Mouse (Mus musculus) thymus, postnatal 36 days (tissue): ENCODE measurements around the gene Egfl8.
A peak's percentile ranks its signal among the peaks of the same experiment; 100 is the strongest.

Experiments
- DNase-seq, 2 experiments: peaks; one replicate each; pipeline ENCODE4 v3.0.0; 2022; ENCODE audit warnings: mixed read lengths in 2 of 2

Gene Egfl8

DNA sequence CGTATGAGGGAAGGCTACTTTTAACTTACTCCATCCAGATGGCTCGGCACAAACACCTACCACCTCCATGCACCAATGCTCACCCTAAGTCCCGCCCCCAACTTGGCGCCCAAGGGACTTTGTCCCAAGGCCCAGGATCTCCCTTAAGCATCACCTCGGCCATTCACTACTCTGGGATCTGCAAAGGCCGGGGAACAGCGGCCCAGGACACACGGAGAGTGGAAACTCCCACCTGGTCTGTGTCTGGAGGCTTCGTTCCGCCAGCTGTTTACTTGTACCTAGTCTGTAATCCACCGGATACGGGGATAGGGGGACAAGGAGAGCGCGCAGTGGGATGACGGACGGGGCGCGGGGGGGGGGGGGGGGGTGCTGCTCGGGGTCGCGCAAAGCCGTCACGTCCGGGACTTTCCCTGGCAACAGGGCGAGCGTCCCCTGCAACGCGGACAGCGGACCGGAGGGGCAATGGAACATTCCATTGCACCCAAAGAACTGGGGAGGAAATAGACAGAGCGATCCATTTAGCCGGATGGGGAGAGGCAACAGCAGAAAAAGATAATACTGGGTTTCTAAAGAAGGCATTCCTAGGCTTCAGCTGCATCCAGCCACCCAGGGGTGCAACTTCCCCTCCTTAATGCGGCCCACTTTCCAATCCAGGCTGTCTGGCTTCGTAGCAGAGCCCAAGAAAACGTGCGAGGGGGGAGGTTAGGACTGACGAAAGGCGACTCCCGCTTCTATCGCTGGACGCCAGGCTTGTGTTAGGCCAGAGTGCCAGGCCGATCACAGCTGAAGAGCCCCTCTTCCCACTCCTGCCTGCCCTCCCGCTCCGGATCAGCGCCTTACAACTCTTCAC lies 11.5 kb upstream of the Egfl8 start:
- DNase-seq, result peak; percentile 76 to 86

DNA sequence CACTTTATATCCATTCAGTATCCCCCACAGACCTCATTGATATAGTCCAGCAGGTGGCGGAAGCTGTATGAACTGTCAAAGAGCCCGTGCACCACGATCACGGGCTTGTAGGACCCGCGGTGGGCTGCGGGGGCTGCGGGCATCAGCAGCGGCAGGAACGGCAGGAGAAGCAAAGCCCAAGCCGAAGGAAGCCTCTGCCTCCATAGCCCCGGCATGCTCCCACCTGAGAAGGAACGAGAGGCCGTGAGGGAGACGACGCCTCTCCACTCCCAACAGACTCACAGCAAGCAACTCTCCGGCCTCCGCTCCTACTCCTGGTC lies 11.0 kb upstream of the Egfl8 start:
- DNase-seq, result peak; percentile 61 to 69

DNA sequence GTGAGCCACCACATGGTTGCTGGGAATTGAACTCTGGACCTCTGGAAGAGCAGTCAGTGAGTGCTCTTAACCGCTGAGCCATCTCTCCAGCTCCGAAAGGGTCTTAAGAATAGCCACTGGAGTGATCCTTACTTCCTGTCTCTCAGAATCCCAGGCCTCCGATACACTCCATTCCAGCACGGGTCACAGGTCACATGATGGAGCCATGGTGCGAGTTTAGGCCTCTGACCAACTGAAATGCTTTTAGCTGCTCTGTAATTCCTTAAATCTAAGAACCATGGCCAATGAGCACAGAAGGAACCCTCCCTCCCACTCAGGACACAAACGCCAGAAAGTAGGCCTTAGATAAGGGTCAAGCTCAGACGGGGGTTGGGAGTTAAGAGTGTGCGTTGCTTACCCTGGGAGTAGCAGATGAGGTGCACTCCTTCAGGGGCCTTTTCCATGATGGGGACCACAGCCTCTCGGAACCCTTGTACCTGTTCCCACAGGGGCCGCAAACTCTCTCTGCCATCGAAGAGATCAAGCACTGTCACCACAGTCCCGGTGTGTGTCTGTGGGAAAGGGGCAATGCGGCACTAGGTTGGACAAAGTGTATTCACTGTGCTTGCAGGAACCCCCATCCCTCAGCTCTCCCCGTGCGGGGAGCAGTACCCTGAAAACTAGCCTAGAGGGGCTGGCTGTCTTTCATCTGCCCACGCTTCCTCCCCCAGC lies 10.4 kb upstream of the Egfl8 start:
- DNase-seq, result no peak

DNA sequence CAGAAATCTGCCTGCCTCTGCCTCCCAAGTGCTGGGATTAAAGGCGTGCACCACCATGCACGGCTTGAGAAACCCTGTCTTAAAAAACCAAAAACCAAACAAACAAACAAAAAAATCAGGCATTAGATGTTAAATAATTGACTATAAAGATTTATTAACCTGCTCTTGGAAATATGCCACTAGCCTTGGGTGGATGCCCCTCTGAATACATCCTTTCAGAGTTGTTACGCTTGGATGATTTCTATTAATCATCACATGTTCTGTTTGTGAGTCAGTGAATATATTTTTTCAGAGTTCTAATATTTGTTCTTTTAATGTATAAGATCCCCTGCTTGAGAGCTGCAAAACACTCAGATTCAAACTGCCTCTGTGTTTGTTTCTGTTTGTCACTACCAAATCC lies 9.2 kb upstream of the Egfl8 start:
- no peak for DNase-seq

DNA sequence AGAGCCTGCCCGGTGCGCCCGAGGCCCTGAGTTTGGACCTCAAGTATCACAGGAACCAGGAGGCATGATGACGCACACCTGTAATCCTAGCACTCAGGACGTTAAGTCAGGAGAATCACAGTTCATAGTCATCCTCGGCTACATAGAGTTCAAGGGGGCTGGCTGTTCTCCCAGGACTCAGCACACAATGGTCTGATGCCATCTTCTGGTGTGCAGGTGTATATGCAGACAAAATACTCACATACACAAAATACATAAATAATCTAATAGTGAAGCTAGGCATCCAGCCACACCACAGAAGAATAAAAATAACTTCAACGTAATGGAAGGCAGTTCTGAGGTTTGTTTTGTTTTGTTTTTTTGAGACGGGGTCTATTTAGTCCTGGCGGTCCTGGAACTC lies 7.4 kb upstream of the Egfl8 start:
- DNase-seq, result no peak

DNA sequence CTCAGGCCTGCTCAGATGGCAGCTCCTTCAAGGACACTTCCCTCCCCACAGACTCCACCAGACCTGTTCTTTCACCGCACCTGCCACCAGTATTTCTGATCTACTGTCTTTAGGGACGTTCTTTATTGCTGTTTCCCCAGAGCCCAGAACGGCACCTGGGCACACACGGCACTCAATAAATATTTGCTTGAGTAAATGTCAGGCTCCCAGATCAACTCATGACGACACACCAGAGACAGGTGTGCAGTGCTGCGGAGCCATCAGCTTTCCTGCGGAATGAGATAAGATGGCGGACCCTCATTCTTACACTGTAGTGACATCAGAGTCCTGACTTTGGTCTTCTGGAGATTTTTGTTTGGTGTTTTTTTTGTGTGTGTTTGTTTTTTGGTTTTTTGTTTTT lies 5.2 kb upstream of the Egfl8 start:
- no peak for DNase-seq

DNA sequence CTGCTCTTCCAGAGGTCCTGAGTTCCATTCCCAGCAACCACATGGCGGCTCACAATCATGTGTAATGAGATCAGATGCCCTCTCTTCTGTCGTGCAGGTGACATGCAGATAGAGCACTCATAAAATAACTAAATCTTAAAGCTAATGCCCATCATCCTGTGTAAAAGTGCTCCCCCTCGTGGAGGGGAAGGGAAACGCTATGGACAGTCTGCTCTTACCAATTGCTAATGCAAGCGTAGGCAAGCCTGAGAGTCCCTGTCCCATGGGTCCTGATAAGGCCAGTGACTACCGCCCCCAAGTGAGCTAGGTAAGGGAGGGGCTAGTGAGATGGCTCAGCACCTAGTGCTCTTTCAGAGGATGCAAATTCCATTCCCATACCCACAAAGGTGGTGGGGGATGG lies 3.2 kb upstream of the Egfl8 start:
- DNase-seq, result peak; percentile 79 to 83

DNA sequence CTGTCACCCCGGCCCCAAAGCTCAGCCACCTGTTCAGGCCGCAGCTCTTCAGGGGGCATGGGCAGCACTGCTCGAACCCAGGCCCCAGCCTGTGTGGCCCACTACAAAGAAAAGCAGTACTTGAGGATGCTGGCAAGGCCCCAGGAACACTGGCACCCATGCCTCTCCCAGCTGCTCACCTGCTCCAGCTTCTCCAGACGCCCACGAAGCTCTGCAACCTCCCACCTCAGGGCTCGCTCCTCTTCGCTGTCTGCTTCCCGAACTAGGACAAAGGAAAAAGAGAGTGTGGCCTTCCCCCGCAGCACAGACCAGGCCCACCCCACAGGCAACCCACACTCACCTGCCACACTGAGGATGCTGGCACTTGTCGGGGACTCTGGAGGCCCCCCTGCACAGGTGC lies 1.9 kb downstream of the Egfl8 start:
- DNase-seq, result no peak

DNA sequence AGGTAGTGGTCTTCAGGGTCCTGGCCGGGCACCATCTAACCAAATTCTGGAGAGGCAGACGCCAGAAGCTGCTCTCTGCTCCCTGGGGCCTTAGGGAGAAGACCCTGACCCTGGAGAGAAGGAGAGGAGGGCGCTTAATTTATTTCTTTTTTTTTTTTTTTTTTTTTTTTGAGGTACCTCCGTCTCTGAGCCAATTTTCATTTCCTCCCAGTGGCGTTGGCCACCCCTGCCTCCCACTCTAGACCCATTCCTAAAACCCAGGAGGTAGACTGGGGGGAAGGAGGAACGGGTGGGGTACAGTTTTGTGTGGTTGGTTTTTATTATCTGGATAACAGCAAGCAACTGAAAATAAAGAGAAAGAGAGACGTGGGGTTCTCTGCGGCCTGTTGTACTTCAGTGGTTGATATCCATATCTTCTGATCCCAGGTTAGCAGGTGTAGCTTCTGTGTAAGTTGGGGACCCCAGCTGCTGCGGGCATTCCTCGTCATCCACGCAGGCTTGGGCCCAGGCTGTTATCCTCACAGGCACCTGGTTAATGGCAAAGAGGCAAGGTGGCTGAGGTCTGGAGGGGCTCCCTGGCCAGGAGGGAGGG lies 2.6 kb downstream of the Egfl8 start:
- DNase-seq, result no peak

DNA sequence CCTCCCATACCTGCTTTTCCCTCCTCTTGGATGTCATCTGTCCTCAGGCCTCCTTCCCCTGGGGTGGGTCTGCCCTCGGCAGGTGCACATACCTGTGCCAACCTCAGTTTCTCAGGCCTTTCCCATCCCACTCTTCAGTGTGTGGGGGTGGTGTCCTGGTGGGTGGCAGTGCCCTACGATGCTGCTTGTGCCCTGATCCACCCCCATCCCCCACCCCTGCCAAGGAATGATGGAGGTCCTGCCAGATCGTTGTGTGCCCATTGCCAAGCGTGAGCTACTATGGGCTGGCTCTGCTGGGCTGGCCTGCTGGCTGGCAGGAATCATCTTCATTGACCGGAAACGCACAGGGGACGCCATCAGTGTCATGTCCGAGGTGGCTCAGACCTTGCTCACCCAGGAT lies 4.7 kb downstream of the Egfl8 start:
- no peak for DNase-seq

DNA sequence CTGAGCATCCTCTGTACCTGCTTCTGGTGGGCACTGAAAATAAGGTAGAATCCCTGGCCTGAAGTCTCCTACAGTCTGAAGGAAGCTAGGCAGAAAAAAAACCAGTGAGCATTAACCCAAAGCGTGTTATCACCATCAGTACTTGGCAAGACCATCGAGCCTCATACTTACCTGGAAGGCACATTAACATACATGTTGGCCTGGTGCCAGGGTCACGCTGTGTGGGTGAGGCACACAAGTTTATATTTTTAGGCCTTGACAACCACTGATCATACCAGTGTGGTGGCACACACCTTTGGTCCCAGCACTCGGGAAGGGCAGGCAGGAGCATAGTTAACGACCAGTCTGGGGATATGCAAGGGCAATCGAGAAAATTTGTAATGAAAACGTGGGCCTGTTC lies 7.8 kb downstream of the Egfl8 start:
- DNase-seq, result no peak

DNA sequence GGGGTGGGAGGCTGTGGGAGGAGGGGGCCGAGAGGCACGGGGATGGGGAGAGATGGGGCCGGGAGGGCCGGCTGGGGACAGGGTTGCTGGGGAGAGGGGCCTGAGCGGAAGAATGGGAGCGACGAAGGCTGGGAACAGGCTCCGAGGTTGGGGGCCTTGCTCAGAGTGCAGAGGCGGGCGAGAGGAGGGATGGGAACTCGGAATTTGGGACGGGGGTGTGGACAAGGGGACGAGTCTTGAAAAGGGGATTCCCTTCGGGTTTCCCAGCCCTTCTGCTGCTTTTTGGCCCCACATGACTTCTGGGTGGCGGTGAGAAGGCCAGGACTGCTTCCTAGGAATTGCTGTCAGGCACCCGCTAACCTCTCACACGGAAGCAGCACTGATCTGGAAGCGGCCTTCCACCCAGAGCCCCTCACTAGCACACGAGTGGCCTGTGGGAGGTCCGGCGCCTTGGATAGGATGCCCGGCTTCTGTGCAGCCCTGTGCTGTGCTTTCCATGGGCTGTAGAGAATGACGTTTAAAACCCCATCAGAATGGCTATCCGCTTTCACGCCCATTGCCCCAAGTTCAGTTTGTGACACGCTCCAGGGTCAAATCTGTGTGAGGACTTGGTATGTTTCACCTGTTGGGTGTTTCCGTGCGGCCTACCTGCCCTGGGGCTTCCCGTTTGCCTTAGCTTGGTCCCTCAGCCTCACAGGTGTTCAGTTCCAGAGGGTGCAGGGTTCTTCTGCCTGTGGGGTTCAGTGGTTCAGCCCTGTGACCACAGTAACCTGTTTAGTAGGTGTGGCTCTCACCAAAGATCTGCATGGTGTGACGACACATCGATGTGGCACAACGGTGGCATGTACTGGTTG lies 9.4 kb downstream of the Egfl8 start:
- peak in 1 of 2 experiments; percentile 25 for DNase-seq

DNA sequence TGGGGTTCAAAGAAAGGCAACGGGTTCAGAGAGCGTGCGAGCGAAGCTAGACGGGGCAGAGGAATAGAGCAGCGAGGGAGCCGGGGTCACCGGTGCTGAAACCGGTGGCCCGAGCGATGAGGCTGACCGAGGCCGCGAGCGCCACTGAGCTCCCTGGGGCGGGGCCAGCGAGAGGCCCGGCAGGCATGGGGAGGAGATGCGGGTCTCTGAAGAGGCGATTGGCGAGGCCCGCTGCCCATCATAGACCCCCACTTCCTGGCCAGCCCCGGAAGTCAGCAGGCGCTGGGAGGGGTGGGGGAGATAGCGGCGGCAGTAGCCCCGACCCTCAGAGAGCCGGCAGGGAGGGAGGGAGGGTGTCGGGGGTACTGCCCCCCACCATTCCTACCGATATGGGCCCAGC lies 10.2 kb downstream of the Egfl8 start:
- DNase-seq, result peak; percentile 97

DNA sequence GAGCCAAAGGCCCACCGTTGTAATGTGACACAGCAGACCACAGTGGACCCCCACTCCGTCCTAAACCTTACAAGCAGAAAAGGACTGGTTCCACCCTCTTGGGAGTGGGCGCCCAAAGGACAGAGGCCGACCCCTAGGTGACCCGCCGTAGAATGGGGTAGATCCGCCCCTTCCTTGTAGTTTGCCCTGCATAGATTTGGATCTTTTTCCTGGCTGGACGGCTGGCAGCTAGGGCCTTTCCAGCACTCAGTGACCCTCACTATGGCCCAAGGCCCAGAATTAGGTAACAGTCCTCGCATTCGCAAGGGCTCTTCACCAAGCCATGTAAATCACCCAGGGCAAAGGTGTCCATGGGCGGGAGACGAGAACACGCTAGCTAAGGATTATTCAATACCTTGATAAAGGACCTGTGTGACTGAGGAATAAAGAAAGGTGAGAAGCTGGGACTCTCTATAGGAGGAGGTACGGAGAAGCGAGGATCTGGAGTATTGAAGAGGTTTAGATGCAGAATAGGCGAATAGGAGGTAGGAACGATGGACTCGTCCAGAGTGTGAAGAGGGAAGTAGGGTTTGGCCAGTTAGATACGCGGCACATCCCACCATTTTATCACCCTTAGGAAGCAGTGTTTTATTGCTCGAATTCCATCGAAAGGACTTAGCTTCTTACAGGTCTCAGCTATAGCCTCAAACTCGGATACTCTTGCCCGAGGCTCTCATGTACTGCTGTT lies 11.1 kb downstream of the Egfl8 start:
- peak in 1 of 2 experiments; percentile 5 for DNase-seq

DNA sequence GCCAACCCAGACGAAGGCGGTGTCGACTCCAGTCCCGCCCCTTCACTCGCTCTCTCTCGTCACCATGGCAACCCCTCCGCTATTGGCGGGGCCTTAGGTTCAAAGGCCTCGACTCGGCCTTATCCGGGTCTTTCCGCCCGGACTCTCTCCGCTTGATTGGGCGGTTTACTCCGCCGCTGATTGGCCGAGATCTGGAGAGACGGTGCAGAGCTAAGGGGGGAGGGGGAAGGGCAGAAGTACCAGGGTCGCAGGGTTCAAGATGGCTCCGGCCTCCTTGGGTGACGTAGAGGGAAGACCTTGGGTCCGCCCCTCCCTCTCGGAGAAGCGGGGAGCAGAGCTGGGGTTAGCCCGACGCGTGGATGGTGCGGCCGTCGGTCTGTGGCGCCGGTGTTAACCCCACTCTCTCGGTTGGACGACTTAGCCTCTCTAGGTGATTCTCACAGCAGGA lies 11.7 kb downstream of the Egfl8 start, which contains the start of gene Agpat1:
Gene Agpat1, plus strand, starts transcription at position 202 of the 448 bp plus-strand sequence.
- peak; percentile 96 to 99 for DNase-seq

DNA sequence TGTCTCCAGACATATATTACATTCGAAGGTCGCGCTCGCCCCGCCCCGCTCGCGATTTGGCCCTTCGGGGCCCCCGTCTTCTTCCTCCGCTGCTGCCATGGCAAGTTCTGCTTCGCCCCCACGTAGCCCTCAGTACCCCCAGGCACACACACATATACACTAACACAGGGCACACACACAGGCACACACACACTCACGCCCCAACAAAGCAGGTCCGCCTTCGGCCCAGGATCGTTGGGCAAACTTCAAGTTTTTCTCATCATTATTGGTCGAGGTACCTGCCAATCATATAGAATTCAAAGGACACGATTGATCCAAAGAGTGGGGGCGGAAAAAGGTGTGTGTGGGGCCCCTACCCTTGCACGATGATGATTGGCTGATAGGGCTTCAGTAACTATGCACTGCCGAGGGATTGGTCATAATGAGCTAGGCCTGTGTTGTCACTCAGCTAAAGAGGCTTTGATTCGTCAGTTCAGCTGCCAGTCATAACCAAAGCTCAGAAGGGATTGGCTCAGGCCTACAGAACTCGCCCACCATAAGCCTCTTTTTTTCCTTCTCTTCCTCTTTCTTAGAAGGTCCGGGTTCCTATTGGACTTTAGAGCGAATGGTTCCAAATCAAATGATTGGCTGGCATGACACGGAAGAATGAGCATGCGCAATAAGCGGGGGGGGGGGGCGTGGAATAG lies 12.3 kb downstream of the Egfl8 start, which contains the start of gene Rnf5:
Gene Rnf5, minus strand, starts transcription at position 316 of the 686 bp plus-strand sequence.
- peak; percentile 94 to 95 for DNase-seq

DNA sequence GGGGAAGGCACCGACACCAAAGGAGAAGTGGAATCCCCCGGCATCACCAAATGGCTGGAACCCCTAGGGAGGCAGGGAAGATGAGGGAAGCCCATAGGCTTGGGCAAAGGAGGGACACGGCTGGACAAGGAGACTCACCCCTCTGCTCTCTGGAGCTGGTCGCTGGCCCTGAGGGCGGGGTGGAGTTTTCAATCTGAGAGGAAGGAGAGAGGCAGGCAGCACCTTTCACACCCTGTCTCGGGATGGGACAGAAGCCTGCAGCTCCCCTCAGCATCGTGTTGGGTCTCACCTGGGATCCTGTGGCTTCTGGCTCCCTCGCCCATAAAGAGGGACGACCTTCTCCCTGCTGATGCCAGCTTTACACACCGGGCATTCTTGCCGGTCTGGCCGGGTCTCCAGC lies 14.0 kb downstream of the Egfl8 start:
- DNase-seq, result peak in 1 of 2 experiments; percentile 17

DNA sequence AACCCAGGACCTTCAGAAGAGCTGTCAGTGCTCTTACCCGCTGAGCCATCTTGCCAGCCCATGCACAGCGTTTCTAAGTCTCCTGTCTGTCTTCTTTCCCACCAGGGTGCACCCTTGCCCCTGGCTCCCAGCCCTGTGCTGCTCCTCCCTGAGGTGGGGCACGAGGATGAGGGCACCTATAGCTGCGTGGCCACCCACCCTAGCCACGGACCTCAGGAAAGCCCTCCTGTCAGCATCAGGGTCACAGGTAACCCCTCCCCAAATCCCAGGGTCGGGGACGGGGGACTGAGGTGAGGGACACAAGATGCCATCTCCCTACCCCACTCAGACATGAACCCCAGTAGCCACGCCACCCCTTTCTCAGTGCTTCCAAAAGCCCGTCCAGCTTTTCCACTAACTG lies 15.9 kb downstream of the Egfl8 start:
- DNase-seq, result no peak

DNA sequence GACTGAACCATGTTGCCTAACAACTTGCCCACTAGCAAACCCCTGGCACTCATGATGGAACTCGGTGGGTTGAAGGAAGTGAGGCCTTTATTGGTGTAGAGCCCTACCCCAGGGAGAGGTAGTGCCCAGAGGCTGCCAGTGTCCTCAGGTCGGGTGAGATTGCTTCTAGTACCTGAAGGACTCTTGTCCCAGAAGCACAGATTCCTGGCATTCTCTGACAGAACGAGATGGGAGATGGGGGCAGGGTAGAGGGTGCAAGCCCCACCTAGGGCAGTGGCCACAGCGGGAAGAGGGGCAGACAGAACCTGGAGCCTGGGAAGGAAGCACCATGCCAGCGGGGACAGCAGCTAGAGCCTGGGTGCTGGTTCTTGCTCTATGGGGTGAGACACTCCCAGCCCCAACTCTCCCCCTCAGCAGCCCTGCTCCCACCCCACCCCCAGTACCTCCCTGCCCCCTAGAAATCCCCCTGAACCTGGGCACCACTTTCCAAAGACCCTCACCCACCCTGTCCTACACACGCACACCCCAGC lies 18.1 kb downstream of the Egfl8 start, which contains the start of gene Ager:
Gene Ager, plus strand, starts transcription at position 297 of the 530 bp plus-strand sequence.
- DNase-seq, result no peak

DNA sequence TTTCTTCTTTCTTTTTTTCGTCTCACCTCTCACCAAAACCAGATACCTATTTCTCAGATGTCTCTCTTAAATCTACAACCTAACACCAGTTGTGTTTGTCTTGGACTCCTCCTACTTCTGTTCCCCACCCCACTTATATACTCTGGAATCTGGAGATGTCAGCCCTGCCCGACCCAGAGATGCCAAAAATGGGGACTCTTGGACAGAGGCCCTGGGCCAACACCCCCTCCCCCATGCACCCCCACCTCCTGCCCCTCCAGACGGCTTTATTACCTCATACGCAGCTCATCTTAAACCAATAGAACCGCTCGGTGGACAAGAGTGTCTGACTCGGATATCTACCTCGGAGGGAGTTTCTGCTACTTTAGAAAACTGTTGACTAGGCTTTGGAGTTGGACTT lies 19.7 kb downstream of the Egfl8 start:
- no peak for DNase-seq
